Mouse (Mus musculus) hindbrain, embryonic 11.5 days (tissue): Measurements from ENCODE around the gene Zbtb38. TPM values are rescaled to one million over a fixed set of nuclear protein-coding genes. Genes with fewer than 3 reads are reported as not detected.

Source experiments
- ATAC-seq: fragments of 200-750 bp; cut with Nextera tagmentation; 2 replicates; pipeline ENCODE4 v1.8.0; 2017; ENCODE audit warnings: mild to moderate bottlenecking, moderate TSS enrichment, moderate library complexity; ENCODE audit not compliant: low FRiP score
- DNase-seq: peaks from one replicate; pipeline ENCODE4 v3.0.0-alpha.2; 2015; ENCODE audit warnings: low spot score
- H3K27ac ChIP-seq: fragments of 300-500 bp; sonication (generic); 2 replicates; pipeline ENCODE4 v1.5.1; 2014; ENCODE audit warnings: mild to moderate bottlenecking, low read depth, low read length
- H3K27me3 ChIP-seq: fragments of 300-500 bp; sonication (generic); 2 replicates; pipeline ENCODE4 v1.6.1; 2014; ENCODE audit warnings: mild to moderate bottlenecking, low read length, moderate library complexity, mixed read lengths; ENCODE audit not compliant: control insufficient read depth, insufficient read depth
- H3K36me3 ChIP-seq: fragments of 300-500 bp; sonication (generic); 2 replicates; pipeline ENCODE4 v1.6.1; 2014; ENCODE audit warnings: mild to moderate bottlenecking, low read length, moderate library complexity, mixed read lengths; ENCODE audit not compliant: control insufficient read depth, insufficient read depth
- H3K4me1 ChIP-seq: fragments of 300-500 bp; sonication (generic); replicated peaks from 2 replicates; pipeline ENCODE4 v1.6.1; 2014; ENCODE audit warnings: low read length, mixed read lengths; ENCODE audit not compliant: control insufficient read depth, insufficient read depth
- H3K4me2 ChIP-seq: fragments of 300-500 bp; sonication (generic); replicated peaks from 2 replicates; pipeline ENCODE4 v1.6.1; 2014; ENCODE audit warnings: mild to moderate bottlenecking, low read depth, low read length
- H3K4me3 ChIP-seq: fragments of 300-500 bp; sonication (generic); 2 replicates; pipeline ENCODE4 v1.5.1; 2014; ENCODE audit warnings: low read depth, low read length
- H3K9ac ChIP-seq: fragments of 300-500 bp; sonication (generic); 2 replicates; pipeline ENCODE4 v1.6.1; 2014; ENCODE audit warnings: low read depth, low read length
- H3K9me3 ChIP-seq: fragments of 300-500 bp; sonication (generic); 2 replicates; pipeline ENCODE4 v1.6.1; 2016; ENCODE audit warnings: low read length; ENCODE audit not compliant: control insufficient read depth
- WGBS: fragments of 180-500 bp; shearing (Covaris S2); extraction: QIAGEN DNeasy Blood & Tissue Kit; methylation state at CpG from one replicate; pipeline ENCODE4 v1.1.7; 2014; 5-methylcytosine and 5-hydroxymethylcytosine counted together
- polyA plus RNA-seq: library from polyadenylated mRNA; unstranded; fragments of >200 nt; fragmentation: Nextera tagmentation; extraction: Ambion mirVana; gene quantifications from 2 replicates; pipeline ENCODE4 v1.2.1, GENCODE M21; 2014

The Zbtb38 gene
- polyA plus RNA-seq, 1 experiment from 2014 or later = 14.3 TPM

DNA sequence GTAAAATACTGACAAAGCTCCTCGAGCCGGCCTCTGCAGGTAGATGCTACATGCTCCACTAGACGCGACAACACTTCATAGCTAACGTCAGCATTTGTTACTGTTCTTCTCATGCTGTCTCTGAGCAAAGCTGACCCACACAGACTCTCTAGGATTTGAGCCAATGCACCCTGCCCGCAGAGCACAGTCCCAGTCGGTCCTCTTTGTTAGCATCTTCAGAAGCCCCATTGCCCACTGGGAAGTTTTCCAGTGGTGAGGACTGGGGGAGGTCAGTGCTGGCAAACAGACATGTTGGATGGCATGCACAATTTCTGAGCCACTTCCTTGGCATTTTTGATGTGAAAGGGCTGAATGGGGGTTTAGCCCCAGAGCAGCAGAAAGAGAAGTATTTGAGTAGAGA lies 113.2 kb downstream of the Zbtb38 start:
- Histone ChIP-seq H3K4me1 (no peaks in the 10 kb centered on the region), H3K36me3 (no peaks in the 10 kb centered on the region)
- 94% methylated on average over 7 of the region's 7 CpGs for WGBS

DNA sequence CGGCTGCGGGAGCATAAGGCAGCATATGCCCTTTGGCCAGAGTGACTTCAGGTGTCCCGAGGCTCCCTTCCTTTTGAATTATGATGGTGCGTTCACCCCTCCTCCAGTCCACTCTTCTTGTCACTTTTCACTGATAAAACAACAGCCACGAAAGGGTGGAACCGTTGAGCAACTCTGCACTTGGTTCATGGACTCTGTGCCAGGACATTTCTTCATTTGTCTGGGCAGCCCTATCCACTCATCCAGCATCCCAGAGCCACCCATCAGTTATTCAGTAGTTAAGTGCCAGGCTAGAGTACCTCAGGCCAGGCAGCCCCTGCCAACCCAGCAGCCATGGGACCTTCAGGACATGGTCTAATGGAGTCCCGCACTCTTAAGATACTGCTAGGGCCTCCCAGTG lies 114.1 kb downstream of the Zbtb38 start:
- Histone ChIP-seq H3K4me1 (no peaks in the 10 kb centered on the region), H3K9me3 (no peaks in the 10 kb centered on the region), H3K9ac (no peak overlapping the region), H3K36me3 (no peaks in the 10 kb centered on the region), H3K27ac (no peak overlapping the region), H3K27me3 (no peaks in the 10 kb centered on the region), H3K4me3 (no peak overlapping the region), H3K4me2 (no peak overlapping the region)
- no peak for ATAC-seq
- WGBS = 91% methylated on average over 7 of the region's 7 CpGs
- DNase-seq = no peak

More for the DNA sequence above, 113.2 kb downstream of the Zbtb38 start:
- H3K9ac ChIP-seq = no peak overlapping the region
- no peak overlapping the region for H3K4me2 ChIP-seq
- ATAC-seq (no peak), DNase-seq (no peak)
- H3K4me3 ChIP-seq = no peak overlapping the region
- no peaks in the 10 kb centered on the region for H3K9me3 ChIP-seq
- H3K27ac ChIP-seq = no peak overlapping the region
- no peaks in the 10 kb centered on the region for H3K27me3 ChIP-seq

DNA sequence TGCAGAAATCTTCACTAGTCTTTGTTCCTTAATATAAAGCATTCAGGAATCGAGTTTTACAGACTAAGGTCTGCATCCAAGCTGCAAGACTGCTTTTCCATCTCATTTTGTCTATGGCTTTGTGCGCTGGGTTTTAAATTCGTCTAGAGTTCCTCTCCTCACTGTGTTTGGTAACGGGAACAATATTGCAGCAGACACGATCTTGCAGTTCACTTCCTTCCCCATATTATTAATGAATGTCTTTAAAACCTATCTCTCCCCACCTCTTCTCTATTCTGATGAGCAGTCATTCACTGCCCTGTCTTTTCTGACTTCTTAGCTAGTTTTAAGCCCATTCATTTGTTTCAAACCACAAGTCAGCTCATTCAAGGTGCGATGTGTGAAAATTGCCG lies 115.5 kb downstream of the Zbtb38 start:
- Histone ChIP-seq H3K27ac (no peak overlapping the region), H3K9me3 (no peaks in the 10 kb centered on the region), H3K4me2 (no peak overlapping the region), H3K36me3 (no peaks in the 10 kb centered on the region), H3K4me1 (no peaks in the 10 kb centered on the region; the same call in 1 of the 2 replicates), H3K4me3 (no peak overlapping the region), H3K9ac (no peak overlapping the region), H3K27me3 (peaks cover 3% of the 10 kb centered on the region)
- ATAC-seq = no peak
- WGBS = 75% methylated on average over 7 of the region's 7 CpGs
- DNase-seq = no peak

DNA sequence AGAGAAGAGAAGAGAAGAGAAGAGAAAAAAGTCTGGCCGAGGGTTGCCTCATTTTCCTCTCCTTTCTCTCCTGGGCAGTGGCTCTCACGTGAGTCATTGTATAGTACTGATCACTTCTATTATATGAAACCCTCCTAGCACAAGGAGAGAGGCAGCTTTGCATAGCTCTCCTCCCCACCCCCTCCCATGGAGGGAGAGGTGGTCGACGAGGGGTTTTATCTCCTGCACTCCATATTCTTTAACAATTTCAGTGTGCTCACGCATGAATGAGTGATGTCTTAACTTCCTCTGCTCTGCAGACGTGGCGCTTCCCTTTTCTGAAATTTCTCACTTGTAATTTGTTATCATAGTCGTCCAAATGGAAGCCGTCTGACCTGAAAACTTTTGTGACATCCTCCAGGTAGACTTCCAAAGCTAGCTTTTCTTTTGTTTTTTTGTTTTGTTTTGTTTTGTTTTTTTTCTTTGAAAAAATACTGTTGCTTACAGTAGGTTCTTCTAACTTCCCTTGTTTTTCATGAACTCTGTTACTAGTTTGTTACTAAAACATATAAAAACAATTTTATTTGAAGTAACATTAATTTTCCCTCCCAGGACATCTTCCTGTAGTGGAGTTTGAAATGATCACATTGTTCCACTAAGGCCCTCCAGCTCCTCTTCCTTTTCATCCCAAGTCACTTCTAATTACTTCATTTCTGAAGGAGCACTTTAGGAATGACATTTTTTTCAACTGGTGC lies 116.0 kb downstream of the Zbtb38 start:
- peaks cover 4% of the 10 kb centered on the region for H3K27me3 ChIP-seq

DNA sequence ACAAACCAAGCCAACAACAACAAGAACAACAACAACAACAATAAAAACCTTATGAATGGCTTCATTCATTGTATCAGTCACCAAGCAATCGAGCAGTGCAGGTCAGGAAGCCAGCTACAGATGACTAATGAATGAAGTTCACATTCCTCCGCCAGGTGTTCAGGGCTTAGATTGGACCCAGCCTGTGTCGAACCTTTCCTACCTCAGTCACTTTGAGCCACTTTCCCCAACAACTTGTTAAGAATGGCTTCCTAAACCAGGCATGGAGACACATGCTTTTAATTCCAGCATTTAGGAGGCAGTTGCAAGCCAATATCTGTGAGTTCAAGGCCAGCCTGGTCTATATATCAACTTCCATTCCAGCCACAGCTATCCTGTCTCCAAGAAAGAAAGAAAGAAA lies 116.7 kb downstream of the Zbtb38 start:
- Histone ChIP-seq H3K4me3 (no peak overlapping the region), H3K9me3 (no peaks in the 10 kb centered on the region), H3K36me3 (no peaks in the 10 kb centered on the region), H3K4me2 (no peak overlapping the region), H3K27ac (no peak overlapping the region), H3K27me3 (peaks cover 4% of the 10 kb centered on the region), H3K4me1 (no peaks in the 10 kb centered on the region; the same call in 1 of the 2 replicates), H3K9ac (no peak overlapping the region)
- 88% methylated on average over 3 of the region's 3 CpGs for WGBS
- DNase-seq = no peak
- no peak for ATAC-seq

More for the DNA sequence above, 116.0 kb downstream of the Zbtb38 start:
- H3K9ac ChIP-seq = no peak overlapping the region
- no peak overlapping the region for H3K4me2 ChIP-seq
- DNase-seq = no peak
- WGBS = 59% methylated on average over 9 of the region's 9 CpGs
- no peak overlapping the region for H3K27ac ChIP-seq
- no peak overlapping the region for H3K4me3 ChIP-seq
- H3K36me3 ChIP-seq = no peaks in the 10 kb centered on the region
- ATAC-seq = no peak
- no peaks in the 10 kb centered on the region; the same call in 1 of the 2 replicates for H3K4me1 ChIP-seq
- H3K9me3 ChIP-seq = no peaks in the 10 kb centered on the region

DNA sequence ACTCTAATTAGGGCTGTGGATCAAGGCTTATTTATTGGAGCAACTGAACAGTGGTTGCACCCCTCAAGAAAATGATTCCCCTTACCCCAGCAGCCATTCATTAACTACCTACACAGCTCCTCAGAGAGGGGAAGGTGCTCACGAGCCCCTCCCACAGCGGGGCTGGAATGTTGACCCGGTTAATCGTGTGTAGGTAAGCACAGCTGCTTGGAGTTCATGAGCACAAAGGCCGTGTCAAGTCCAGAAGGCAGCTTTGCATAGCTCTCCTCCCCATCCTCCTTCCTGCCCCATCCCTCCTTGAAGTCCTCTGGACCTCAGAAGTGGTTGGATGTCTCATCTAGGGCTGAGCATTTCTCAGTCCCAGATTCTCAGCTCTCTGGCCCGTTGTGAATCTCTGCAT lies 117.5 kb downstream of the Zbtb38 start:
- 65% methylated on average over 6 of the region's 6 CpGs for WGBS
- H3K4me1 ChIP-seq = no peaks in the 10 kb centered on the region; the same call in 1 of the 2 replicates
- H3K36me3 ChIP-seq = no peaks in the 10 kb centered on the region
- no peak overlapping the region for H3K4me3 ChIP-seq
- peaks cover 4% of the 10 kb centered on the region for H3K27me3 ChIP-seq
- H3K9ac ChIP-seq = no peak overlapping the region
- DNase-seq (no peak), ATAC-seq (no peak)
- H3K9me3 ChIP-seq = no peaks in the 10 kb centered on the region
- H3K27ac ChIP-seq = no peak overlapping the region
- no peak overlapping the region for H3K4me2 ChIP-seq

DNA sequence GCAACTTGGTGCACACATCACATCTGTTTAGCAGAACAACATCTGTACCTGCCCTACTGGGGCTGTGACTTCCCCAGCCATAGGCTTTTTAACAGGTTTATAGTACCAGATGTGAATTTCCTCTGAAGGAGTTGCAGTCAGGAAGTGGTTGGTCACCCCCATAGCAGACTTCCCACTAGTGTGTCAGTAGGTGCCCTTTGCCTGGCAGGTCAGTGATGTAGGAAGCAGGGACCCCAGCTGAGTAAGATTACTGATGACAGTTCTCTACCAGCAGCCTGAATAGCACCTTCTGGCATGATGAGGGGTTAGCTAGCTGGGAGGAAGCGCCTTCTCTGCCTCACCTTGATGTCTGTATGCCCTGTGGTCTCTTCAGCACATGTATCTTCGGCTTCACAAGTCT lies 118.9 kb downstream of the Zbtb38 start:
- no peaks in the 10 kb centered on the region; the same call in 1 of the 2 replicates for H3K4me1 ChIP-seq
- no peak overlapping the region for H3K4me3 ChIP-seq
- no peak overlapping the region for H3K4me2 ChIP-seq
- H3K27me3 ChIP-seq = peaks cover 4% of the 10 kb centered on the region
- no peak overlapping the region for H3K27ac ChIP-seq
- DNase-seq (no peak), ATAC-seq (no peak)
- WGBS = 100% methylated on average over 2 of the region's 2 CpGs
- no peaks in the 10 kb centered on the region for H3K36me3 ChIP-seq
- H3K9me3 ChIP-seq = no peaks in the 10 kb centered on the region
- no peak overlapping the region for H3K9ac ChIP-seq

Other genes starting within 250 kb of the Zbtb38 start
- 0.25 and 0.56 TPM in 2 replicates for gene Gm28729, start 227.6 kb downstream of the Zbtb38 start, polyA plus RNA-seq
- 16.4 and 16.8 TPM in 2 replicates for gene Rasa2, start 121.2 kb downstream of the Zbtb38 start, polyA plus RNA-seq
- 40.3 and 44.1 TPM in 2 replicates for gene Pxylp1, start 139.8 kb upstream of the Zbtb38 start, polyA plus RNA-seq